Mouse (Mus musculus): ENCODE measurements around the gene Cox14.

DNA sequence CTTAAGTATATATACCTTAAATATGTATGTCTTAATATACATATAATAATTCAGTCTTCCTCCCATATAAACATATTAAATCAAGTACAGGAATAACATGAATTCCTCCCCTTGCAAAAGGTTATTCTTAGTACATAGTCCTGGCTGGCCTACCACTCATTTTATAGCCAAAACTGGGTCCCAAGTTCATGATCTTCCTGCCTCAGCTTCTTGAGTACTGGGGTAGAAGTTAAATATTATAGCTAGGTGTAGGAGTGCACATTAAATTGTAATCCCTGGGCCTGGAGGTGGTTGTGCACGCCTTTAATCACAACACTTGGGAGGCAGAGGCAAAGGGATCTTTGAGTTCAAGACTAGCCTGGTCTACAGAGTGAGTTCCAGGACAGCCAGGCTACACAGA is 43.3 kb downstream of the Cox14 start:
- TF ChIP-seq CTCF (conservative IDR thresholded peaks at IDR 0.05; ENCODE audit: low read length) (no peak), NANOG (IDR thresholded peaks at IDR 0.05; ENCODE audit: borderline replicate concordance, low read length) (no peak), POU5F1 (IDR thresholded peaks at IDR 0.05; ENCODE audit: borderline replicate concordance, low read length) (no peak)
